Mouse (Mus musculus): ENCODE measurements at regions not wholly inside any gene's neighbourhood (a gene's known extent, or its start where the extent isn't known, plus 50 kb on each side); places are given as distances from the start of the nearest gene placed in this dataset.

DNA sequence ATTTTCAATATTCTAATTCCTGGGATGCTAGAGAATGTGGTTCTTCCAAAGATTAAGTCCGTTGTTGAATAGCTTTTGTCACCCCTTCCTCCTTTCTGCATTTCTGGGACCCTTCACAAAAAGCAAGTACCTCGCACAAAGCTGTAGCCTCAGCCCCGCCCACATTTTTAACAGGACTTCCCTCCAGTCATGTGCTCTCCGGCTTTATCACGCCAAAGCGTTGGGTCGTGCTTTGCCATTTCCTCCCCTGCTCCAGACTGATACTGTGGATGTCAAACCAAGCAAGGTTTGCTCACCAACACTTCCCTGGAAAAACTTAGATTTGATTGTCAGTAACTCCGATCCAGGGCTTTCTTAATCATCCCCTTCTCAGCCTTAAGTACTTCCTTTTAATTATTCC is 637.0 kb upstream of the Gm10131 start:
- TF ChIP-seq CTCF (IDR thresholded peaks at IDR 0.05; ENCODE audit: borderline replicate concordance, extremely low read depth, insufficient read depth, insufficient read length) (no peak), POLR2A (IDR thresholded peaks at IDR 0.05; ENCODE audit: borderline replicate concordance, extremely low read depth, insufficient read depth, insufficient read length, poor library complexity, severe bottlenecking) (no peak)

All from brain, embryonic 14.5 days (tissue).